Mouse (Mus musculus): ENCODE results near the gene Bean1. TPM values are rescaled to one million over a fixed set of nuclear protein-coding genes. Genes with fewer than 3 reads are reported as not detected.

Bean1 gene
- polyA plus RNA-seq, 1 experiment, result not detected

DNA sequence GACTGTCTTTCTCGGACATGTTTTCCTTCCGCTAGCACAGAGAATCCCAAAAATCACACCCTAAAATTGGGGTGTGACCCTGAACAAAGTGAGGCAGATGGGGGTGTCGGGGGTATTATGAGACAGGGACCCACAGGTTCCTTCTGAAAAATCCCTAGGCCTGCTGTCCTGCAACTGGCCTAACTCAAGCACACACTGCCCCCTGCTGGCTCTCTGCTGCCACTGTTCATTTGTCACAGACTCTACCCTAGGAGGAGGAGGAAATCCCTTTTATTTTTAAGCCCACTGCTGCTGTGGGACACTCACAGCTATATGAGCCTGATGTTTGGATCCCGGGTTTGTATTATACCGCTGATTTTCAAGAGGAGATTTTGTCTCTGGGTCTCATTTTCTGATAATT, 49.6 kb downstream of the Bean1 start:
- Histone ChIP-seq H3K4me1 (ENCODE audit: control insufficient read depth) (peaks cover 2% of the 10 kb centered on the region), H3K36me3 (ENCODE audit: control insufficient read depth) (no peaks in the 10 kb centered on the region), H3K9me3 (ENCODE audit: control insufficient read depth, low read length) (no peaks in the 10 kb centered on the region), H3K27me3 (ENCODE audit: control insufficient read depth) (no peaks in the 10 kb centered on the region), H3K4me3 (replicated peaks) (no peak overlapping the region)
- TF ChIP-seq GATA1 (IDR thresholded peaks at IDR 0.05; ENCODE audit: low read length) (no peak), TAL1 (IDR thresholded peaks at IDR 0.05; ENCODE audit: low read length) (no peak)

- Histone ChIP-seq H3K27me3 (ENCODE audit: control insufficient read depth) (no peaks in the 10 kb centered on the region), H3K4me3 (replicated peaks) (no peak overlapping the region), H3K36me3 (ENCODE audit: control insufficient read depth) (peaks cover 36% of the 10 kb centered on the region)
These were observed 56.8 kb downstream of the Bean1 start for GRCm38 (mm10) chr8:104227048-104227447.

DNA sequence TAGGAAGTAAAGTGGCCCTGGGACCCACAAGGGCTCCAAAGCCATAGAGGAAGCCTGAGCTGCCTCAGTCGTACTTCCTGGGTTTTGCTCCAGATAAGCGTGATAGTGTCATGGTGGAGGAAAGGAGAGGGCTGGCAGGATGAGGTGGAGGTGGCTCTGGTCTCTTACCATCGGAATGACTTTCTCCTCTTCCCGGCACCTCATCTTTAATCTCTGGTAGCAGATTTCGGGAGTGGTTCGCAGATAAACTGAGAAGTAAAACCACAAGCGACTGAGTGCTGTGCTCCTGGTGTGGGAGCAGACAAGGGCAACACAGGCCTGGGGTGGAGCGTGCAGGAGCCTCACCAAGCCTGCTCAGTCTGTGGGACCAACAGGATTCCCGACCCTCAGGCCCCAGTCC, 60.1 kb downstream of the Bean1 start:
- peaks cover 5% of the 10 kb centered on the region; the same call in 1 of the 2 replicates for H3K9me3 ChIP-seq (ENCODE audit: control insufficient read depth, low read length)
- H3K4me1 ChIP-seq (ENCODE audit: control insufficient read depth), result peaks cover 11% of the 10 kb centered on the region
- H3K36me3 ChIP-seq (ENCODE audit: control insufficient read depth), result peaks cover 48% of the 10 kb centered on the region
- H3K4me3 ChIP-seq (replicated peaks), result no peak overlapping the region
- no peaks in the 10 kb centered on the region for H3K27me3 ChIP-seq (ENCODE audit: control insufficient read depth)
- no peak for TF ChIP-seq GATA1 (IDR thresholded peaks at IDR 0.05; ENCODE audit: low read length)
- no peak for TF ChIP-seq TAL1 (IDR thresholded peaks at IDR 0.05; ENCODE audit: low read length)

More at GRCm38 (mm10) chr8:104227048-104227447, 56.8 kb downstream of the Bean1 start:
- Histone ChIP-seq H3K4me1 (ENCODE audit: control insufficient read depth) (peaks cover 11% of the 10 kb centered on the region), H3K9me3 (ENCODE audit: control insufficient read depth, low read length) (peaks cover 1% of the 10 kb centered on the region; the same call in 1 of the 2 replicates)
- TF ChIP-seq TAL1 (IDR thresholded peaks at IDR 0.05; ENCODE audit: low read length) (no peak), GATA1 (IDR thresholded peaks at IDR 0.05; ENCODE audit: low read length) (no peak)

DNA sequence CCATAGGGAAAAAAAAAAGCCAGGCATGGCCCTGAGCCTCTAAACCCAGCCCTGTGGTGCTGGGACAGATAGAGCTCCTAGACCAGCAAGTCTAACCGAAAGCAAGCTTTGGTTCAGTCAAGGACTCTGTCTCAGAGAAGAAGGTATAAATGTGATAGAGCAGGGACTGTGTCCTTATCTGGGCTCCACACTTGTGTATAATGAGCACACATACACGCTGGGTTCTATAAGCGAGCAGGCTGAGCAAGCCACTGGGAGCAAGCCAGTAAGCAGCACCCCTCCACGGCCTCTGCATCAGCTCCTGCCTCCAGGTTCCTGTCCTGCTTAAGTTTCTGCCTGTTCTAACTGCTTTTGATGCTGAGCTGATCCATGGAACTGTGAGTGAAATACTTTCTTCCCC, 61.8 kb downstream of the Bean1 start:
- H3K4me3 ChIP-seq (replicated peaks), result no peak overlapping the region
- peaks cover 5% of the 10 kb centered on the region; the same call in 1 of the 2 replicates for H3K9me3 ChIP-seq (ENCODE audit: control insufficient read depth, low read length)
- peaks cover 52% of the 10 kb centered on the region for H3K36me3 ChIP-seq (ENCODE audit: control insufficient read depth)
- H3K4me1 ChIP-seq (ENCODE audit: control insufficient read depth), result peaks cover 11% of the 10 kb centered on the region
- TF ChIP-seq GATA1 (IDR thresholded peaks at IDR 0.05; ENCODE audit: low read length) (no peak), TAL1 (IDR thresholded peaks at IDR 0.05; ENCODE audit: low read length) (no peak)
- H3K27me3 ChIP-seq (ENCODE audit: control insufficient read depth), result no peaks in the 10 kb centered on the region

DNA sequence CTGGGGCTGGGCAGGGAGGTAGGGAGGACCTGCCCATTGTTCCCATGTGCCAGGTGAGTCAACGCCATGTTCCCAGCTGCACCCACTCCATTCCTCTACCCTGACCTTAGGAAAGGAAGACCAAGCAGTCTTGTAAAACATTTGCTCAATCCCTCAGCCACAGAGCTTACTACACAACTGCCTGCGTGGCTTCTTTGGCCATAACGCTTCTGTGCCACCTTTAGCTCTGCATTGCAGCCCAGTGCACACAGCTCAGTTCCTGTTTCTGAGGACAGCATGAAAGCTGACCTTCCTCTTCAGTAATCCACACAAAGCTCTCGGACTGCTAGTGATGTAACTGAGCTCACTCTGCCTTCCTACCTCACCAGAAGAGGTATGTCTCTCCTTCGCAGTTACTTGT, 62.7 kb downstream of the Bean1 start:
- peaks cover 48% of the 10 kb centered on the region for H3K36me3 ChIP-seq (ENCODE audit: control insufficient read depth)
- H3K9me3 ChIP-seq (ENCODE audit: control insufficient read depth, low read length), result peaks cover 5% of the 10 kb centered on the region; the same call in 1 of the 2 replicates
- no peaks in the 10 kb centered on the region for H3K27me3 ChIP-seq (ENCODE audit: control insufficient read depth)
- no peak for TF ChIP-seq TAL1 (IDR thresholded peaks at IDR 0.05; ENCODE audit: low read length)
- TF ChIP-seq GATA1 (IDR thresholded peaks at IDR 0.05; ENCODE audit: low read length), result no peak
- no peak overlapping the region for H3K4me3 ChIP-seq (replicated peaks)
- H3K4me1 ChIP-seq (ENCODE audit: control insufficient read depth), result peaks cover 11% of the 10 kb centered on the region

GRCm38 (mm10) chr8:104234573-104234972, 64.3 kb downstream of the Bean1 start:
- H3K4me1 ChIP-seq (ENCODE audit: control insufficient read depth), result peaks cover 17% of the 10 kb centered on the region
- H3K36me3 ChIP-seq (ENCODE audit: control insufficient read depth), result peaks cover 43% of the 10 kb centered on the region
- H3K4me3 ChIP-seq (replicated peaks), result no peak overlapping the region
- no peaks in the 10 kb centered on the region for H3K27me3 ChIP-seq (ENCODE audit: control insufficient read depth)
- TF ChIP-seq GATA1 (IDR thresholded peaks at IDR 0.05; ENCODE audit: low read length), result no peak
- no peak for TF ChIP-seq TAL1 (IDR thresholded peaks at IDR 0.05; ENCODE audit: low read length)
- H3K9me3 ChIP-seq (ENCODE audit: control insufficient read depth, low read length), result peaks cover 5% of the 10 kb centered on the region; the same call in 1 of the 2 replicates

GRCm38 (mm10) chr8:104239418-104239861, 69.2 kb downstream of the Bean1 start:
- Histone ChIP-seq H3K4me3 (replicated peaks) (no peak overlapping the region), H3K36me3 (ENCODE audit: control insufficient read depth) (peaks cover 34% of the 10 kb centered on the region), H3K4me1 (ENCODE audit: control insufficient read depth) (peaks cover 18% of the 10 kb centered on the region), H3K27me3 (ENCODE audit: control insufficient read depth) (no peaks in the 10 kb centered on the region), H3K9me3 (ENCODE audit: control insufficient read depth, low read length) (no peaks in the 10 kb centered on the region)
- TF ChIP-seq TAL1 (IDR thresholded peaks at IDR 0.05; ENCODE audit: low read length) (no peak), GATA1 (IDR thresholded peaks at IDR 0.05; ENCODE audit: low read length) (no peak)

GRCm38 (mm10) chr8:104242038-104242644, 71.9 kb downstream of the Bean1 start:
- H3K36me3 ChIP-seq (ENCODE audit: control insufficient read depth), result peaks cover 27% of the 10 kb centered on the region
- peaks cover 24% of the 10 kb centered on the region for H3K4me1 ChIP-seq (ENCODE audit: control insufficient read depth)
- H3K9me3 ChIP-seq (ENCODE audit: control insufficient read depth, low read length), result no peaks in the 10 kb centered on the region
- no peak for TF ChIP-seq GATA1 (IDR thresholded peaks at IDR 0.05; ENCODE audit: low read length)
- H3K27me3 ChIP-seq (ENCODE audit: control insufficient read depth), result no peaks in the 10 kb centered on the region
- H3K4me3 ChIP-seq (replicated peaks), result no peak overlapping the region

DNA sequence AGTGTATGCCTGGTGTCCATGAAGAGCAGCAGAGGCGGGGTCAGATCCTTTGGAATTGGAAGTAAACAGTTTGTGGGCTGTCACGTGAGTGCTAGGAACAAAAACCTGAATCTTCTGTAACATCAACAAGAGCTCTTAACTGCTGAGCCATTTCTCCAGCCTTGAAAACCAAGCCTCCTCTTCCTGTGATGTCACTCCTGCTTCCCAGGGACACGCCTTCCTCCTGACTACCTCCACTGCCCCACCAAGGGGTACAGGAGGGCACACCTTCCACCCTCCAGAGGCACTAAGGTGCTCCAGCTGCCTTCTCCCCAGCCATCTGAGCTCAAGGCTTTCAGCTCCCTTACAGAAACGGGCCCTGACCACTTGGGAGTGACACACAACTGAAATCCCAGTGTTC, 76.4 kb downstream of the Bean1 start:
- Histone ChIP-seq H3K27me3 (ENCODE audit: control insufficient read depth) (no peaks in the 10 kb centered on the region), H3K4me3 (replicated peaks) (no peak overlapping the region), H3K9me3 (ENCODE audit: control insufficient read depth, low read length) (no peaks in the 10 kb centered on the region), H3K4me1 (ENCODE audit: control insufficient read depth) (peaks cover 47% of the 10 kb centered on the region), H3K36me3 (ENCODE audit: control insufficient read depth) (peaks cover 3% of the 10 kb centered on the region; the same call in 1 of the 2 replicates)
- TF ChIP-seq GATA1 (IDR thresholded peaks at IDR 0.05; ENCODE audit: low read length) (no peak), TAL1 (IDR thresholded peaks at IDR 0.05; ENCODE audit: low read length) (no peak)

Measured in erythroblast, embryonic 14.5 days (primary cell).